Mouse (Mus musculus) megakaryocyte progenitor cell, adult 5-6 weeks (primary cell): ENCODE measurements around the gene Adgrl1. TPM values are rescaled to one million over a fixed set of nuclear protein-coding genes. Genes with fewer than 3 reads are reported as not detected.
A peak's percentile ranks its signal among the peaks of the same experiment; 100 is the strongest.

ENCODE experiments used
- ATAC-seq: replicated peaks from 2 replicates; pipeline ENCODE4 v1.8.0; 2016; ENCODE audit warnings: mild to moderate bottlenecking, moderate TSS enrichment, inconsistent platforms; ENCODE audit not compliant: poor library complexity
- total RNA-seq, 2 experiments: library from RNA; stranded (forward) in 1 of 2; stranded (reverse) in 1 of 2; fragments of 157-497, 149-512 nt in 1 of 2; fragments of 200-1000 nt in 1 of 2; gene quantifications; 2 replicates each; pipeline versions ENCODE4 v1.2.3 to v1.2.4; 2015 to 2017

Gene Adgrl1
- total RNA-seq, 2 experiments from 2014 or later = 2.4 to 2.9 TPM

- peak; percentile 58 for ATAC-seq
Observed at GRCm38 (mm10) chr8:83945540-83945939, 45.6 kb downstream of the Adgrl1 start.

GRCm38 (mm10) chr8:83954749-83955105 is 54.8 kb downstream of the Adgrl1 start:
- ATAC-seq = 0 out of 2 replicates have a peak, but pooled peaks have one; percentile 0

GRCm38 (mm10) chr8:83955106-83955957 is 55.4 kb downstream of the Adgrl1 start, which contains the start of the genes Gm10644 and Asf1b:
Gene Gm10644, minus strand, starts transcription at chr8:83955205.
Gene Asf1b, plus strand, starts transcription at chr8:83955507.
- peak; percentile 88 for ATAC-seq

GRCm38 (mm10) chr8:83955958-83956218 is 56.0 kb downstream of the Adgrl1 start:
- ATAC-seq = no peak

GRCm38 (mm10) chr8:83956789-83957188 is 56.9 kb downstream of the Adgrl1 start:
- peak; percentile 60 for ATAC-seq

- ATAC-seq = no peak
Observed at GRCm38 (mm10) chr8:83964015-83964765, 64.3 kb downstream of the Adgrl1 start.

- no peak for ATAC-seq
Observed at GRCm38 (mm10) chr8:83967701-83968100, 67.8 kb downstream of the Adgrl1 start.

- ATAC-seq = no peak
Observed at GRCm38 (mm10) chr8:83971121-83971520, 71.2 kb downstream of the Adgrl1 start.

GRCm38 (mm10) chr8:83971661-83972060 is 71.8 kb downstream of the Adgrl1 start:
- no peak for ATAC-seq

GRCm38 (mm10) chr8:83972150-83973120 is 72.5 kb downstream of the Adgrl1 start, which contains the start of gene Prkaca:
Gene Prkaca, plus strand, starts transcription at chr8:83972993.
- peak; percentile 97 for ATAC-seq

- ATAC-seq = no peak
Observed at GRCm38 (mm10) chr8:83973161-83974031, 73.5 kb downstream of the Adgrl1 start.

GRCm38 (mm10) chr8:83974521-83974920 is 74.6 kb downstream of the Adgrl1 start:
- ATAC-seq = no peak

- no peak for ATAC-seq
Observed at GRCm38 (mm10) chr8:83976101-83976630, 76.3 kb downstream of the Adgrl1 start.

GRCm38 (mm10) chr8:83976779-83977350 is 77.0 kb downstream of the Adgrl1 start:
- ATAC-seq = no peak

- no peak for ATAC-seq
Observed at GRCm38 (mm10) chr8:83977646-83978045, 77.7 kb downstream of the Adgrl1 start.

- ATAC-seq = no peak
Observed at GRCm38 (mm10) chr8:83978200-83978599, 78.3 kb downstream of the Adgrl1 start.

GRCm38 (mm10) chr8:83980250-83980649 is 80.3 kb downstream of the Adgrl1 start:
- no peak for ATAC-seq

GRCm38 (mm10) chr8:83980845-83981244 is 80.9 kb downstream of the Adgrl1 start:
- no peak for ATAC-seq

GRCm38 (mm10) chr8:83981533-83981932 is 81.6 kb downstream of the Adgrl1 start:
- ATAC-seq = no peak
